Mouse (Mus musculus): ENCODE results near the gene 1810030O07Rik.
"Not testable (repeated sequence)": the region's sequence is repeated elsewhere in the genome, so short reads cannot be mapped to it uniquely, and the experiment has no call there.

The 1810030O07Rik gene

GRCm38 (mm10) chrX:12673054-12673775, at the start of gene 1810030O07Rik:
Gene 1810030O07Rik, minus strand, starts transcription at chrX:12673668.
- DNase-seq (ENCODE audit: low spot score): peak; percentile 93

- DNase-seq (ENCODE audit: low spot score): no peak
Observed at GRCm38 (mm10) chrX:12716036-12716435, 42.6 kb upstream of the 1810030O07Rik start.

- DNase-seq (ENCODE audit: low spot score): no peak
Observed at GRCm38 (mm10) chrX:12713796-12714195, 40.3 kb upstream of the 1810030O07Rik start.

- DNase-seq (ENCODE audit: low spot score): peak; percentile 16
Observed at GRCm38 (mm10) chrX:12686910-12687309, 13.4 kb upstream of the 1810030O07Rik start.

- no peak for DNase-seq (ENCODE audit: low spot score)
Observed at GRCm38 (mm10) chrX:12686071-12686470, 12.6 kb upstream of the 1810030O07Rik start.

GRCm38 (mm10) chrX:12677396-12677795, 3.9 kb upstream of the 1810030O07Rik start:
- peak; percentile 68 for DNase-seq (ENCODE audit: low spot score)

- DNase-seq (ENCODE audit: low spot score): no peak
Observed at GRCm38 (mm10) chrX:12653879-12654278, 19.6 kb downstream of the 1810030O07Rik start.

GRCm38 (mm10) chrX:12651906-12652305, 21.6 kb downstream of the 1810030O07Rik start:
- DNase-seq (ENCODE audit: low spot score): no peak

- DNase-seq (ENCODE audit: low spot score): no peak
Observed at GRCm38 (mm10) chrX:12645531-12646304, 27.8 kb downstream of the 1810030O07Rik start.

GRCm38 (mm10) chrX:12644976-12645375, 28.5 kb downstream of the 1810030O07Rik start:
- no peak for DNase-seq (ENCODE audit: low spot score)

- DNase-seq (ENCODE audit: low spot score): no peak
Observed at GRCm38 (mm10) chrX:12625131-12625530, 48.3 kb downstream of the 1810030O07Rik start.

- DNase-seq (ENCODE audit: low spot score): not testable (repeated sequence)
Observed at GRCm38 (mm10) chrX:12612360-12612759, 61.1 kb downstream of the 1810030O07Rik start.

GRCm38 (mm10) chrX:12611211-12611610, 62.3 kb downstream of the 1810030O07Rik start:
- no peak for DNase-seq (ENCODE audit: low spot score)

GRCm38 (mm10) chrX:12610541-12610940, 62.9 kb downstream of the 1810030O07Rik start:
- DNase-seq (ENCODE audit: low spot score): not testable (repeated sequence)

Measured in lung, postnatal 25 days (tissue).